Mouse (Mus musculus): ENCODE results near the gene Slc51a.
"Not testable (repeated sequence)": the region's sequence is repeated elsewhere in the genome, so short reads cannot be mapped to it uniquely, and the experiment has no call there.

Slc51a gene

GRCm38 (mm10) chr16:32472276-32473015 is 15.2 kb downstream of the Slc51a start:
- DNase-seq (ENCODE audit: low read depth, low spot score), result no peak

- DNase-seq (ENCODE audit: low read depth, low spot score), result no peak
Measured at GRCm38 (mm10) chr16:32469404-32470105, 18.1 kb downstream of the Slc51a start.

DNA sequence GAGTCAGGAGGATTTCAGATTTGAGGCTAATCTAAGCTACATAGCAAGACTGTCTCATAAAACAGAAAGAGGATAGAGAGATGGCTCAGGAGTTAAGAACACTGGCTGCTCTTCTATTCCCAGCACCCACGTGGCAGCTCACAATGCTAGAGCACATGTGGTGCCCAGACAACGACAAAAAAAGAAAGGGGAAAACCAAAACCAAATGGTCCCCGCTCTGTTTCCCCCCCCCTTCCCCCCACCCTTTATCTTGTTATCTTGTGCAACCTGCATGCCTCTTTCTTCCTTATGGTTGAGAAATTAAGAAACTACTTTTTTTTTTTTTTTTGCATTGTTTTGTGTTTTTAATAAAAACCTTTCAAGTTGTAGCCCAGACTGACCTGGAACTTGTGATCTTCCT is 19.2 kb downstream of the Slc51a start:
- DNase-seq (ENCODE audit: low read depth, low spot score), result no peak

GRCm38 (mm10) chr16:32464908-32465307 is 22.8 kb downstream of the Slc51a start:
- DNase-seq (ENCODE audit: low read depth, low spot score), result no peak

GRCm38 (mm10) chr16:32463426-32463825 is 24.3 kb downstream of the Slc51a start:
- DNase-seq (ENCODE audit: low read depth, low spot score), result no peak

DNA sequence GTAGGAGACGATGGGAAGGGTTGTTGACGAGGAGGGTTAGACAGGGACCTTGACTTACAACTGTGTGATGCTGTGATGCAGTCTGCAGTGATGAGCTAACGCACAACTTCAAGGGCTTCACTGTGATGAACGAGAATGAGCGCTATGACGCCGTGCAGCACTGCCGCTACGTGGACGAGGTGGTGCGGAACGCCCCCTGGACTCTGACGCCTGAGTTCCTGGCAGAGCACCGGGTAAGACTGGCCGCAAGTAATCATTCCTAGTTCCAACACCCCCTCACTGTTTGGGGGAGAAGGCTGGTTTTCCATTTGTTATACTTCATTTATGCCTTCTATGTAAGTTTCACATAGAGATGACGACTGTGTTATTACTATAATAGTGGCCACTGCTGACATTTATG is 24.7 kb downstream of the Slc51a start:
- no peak for DNase-seq (ENCODE audit: low read depth, low spot score)

DNA sequence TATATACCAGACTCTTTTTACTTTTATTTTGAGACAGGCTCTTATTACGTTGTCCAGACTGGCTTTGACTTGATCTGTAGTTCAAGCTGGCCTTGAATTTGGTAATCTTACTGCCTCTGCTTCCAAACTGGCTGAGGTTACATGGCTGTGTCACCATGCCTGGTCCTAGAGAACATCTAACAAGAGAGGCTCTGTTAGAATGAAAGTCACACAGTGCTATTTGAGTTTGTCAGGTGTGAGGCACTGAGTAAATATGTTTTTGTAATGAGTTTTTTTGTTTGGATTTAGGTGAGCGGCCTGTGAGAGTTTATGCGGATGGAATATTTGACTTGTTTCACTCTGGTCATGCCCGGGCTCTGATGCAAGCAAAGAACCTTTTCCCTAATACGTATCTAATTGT is 26.0 kb downstream of the Slc51a start:
- DNase-seq (ENCODE audit: low read depth, low spot score), result no peak

DNA sequence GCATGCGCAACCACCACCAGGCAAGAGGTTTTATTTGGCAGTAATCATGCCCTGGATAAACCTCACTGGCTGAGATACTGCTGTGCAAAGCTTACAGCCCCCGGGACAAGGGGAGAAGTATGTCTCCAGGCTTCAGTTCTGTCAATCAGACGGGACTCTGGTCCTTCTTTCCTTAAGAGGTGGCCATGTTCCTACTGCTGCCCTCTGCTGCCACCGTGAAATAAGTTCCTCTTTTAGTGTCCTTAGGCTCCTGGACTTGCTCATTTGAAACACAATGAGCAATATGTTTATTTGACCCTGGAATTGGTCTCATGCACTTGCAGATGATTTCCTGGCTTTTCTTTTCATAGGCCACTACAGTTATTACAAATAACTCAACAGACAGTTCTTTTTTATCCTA is 27.2 kb downstream of the Slc51a start:
- DNase-seq (ENCODE audit: low read depth, low spot score), result no peak

DNA sequence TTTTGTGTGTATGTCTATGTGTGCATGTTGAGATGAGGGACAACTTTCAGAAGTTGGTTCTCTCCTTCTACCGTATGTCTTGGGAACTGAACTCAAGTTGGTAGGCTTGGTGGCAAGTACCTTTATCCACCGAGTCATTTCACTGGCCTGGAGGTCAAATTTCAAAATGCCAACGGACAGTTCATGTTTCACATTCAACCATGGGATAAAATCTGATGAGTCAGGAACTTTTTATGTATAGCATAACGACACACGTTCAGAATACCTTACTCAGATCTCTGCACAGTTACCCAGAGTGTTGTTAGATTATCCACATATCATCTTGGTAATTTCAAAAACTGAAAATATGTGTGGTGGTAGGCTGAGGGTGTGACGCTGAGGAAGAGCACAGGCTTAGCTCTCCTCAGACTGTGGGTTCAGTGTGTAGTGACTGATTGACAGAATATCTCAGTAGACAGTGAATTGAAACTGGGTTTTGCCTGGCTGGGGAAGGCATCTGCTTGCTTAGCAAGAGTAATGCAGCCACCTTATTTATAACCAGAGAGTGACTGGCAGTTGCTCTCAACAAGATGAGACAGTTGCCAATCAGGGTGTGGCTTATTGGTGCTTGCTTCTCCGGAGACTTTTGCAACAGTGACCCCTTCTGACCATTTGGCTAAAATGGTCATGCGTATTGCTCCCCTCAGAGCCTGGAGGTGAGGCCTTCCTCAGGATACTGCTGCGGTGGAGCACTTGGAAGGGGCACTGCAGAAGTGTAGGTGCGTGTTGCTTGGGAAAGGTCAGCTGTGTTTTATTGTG is 29.9 kb downstream of the Slc51a start:
- peak; percentile 84 for DNase-seq (ENCODE audit: low read depth, low spot score)

GRCm38 (mm10) chr16:32456761-32457160 is 30.9 kb downstream of the Slc51a start:
- DNase-seq (ENCODE audit: low read depth, low spot score), result no peak

- DNase-seq (ENCODE audit: low read depth, low spot score), result no peak
Measured at GRCm38 (mm10) chr16:32456086-32456485, 31.6 kb downstream of the Slc51a start.

DNA sequence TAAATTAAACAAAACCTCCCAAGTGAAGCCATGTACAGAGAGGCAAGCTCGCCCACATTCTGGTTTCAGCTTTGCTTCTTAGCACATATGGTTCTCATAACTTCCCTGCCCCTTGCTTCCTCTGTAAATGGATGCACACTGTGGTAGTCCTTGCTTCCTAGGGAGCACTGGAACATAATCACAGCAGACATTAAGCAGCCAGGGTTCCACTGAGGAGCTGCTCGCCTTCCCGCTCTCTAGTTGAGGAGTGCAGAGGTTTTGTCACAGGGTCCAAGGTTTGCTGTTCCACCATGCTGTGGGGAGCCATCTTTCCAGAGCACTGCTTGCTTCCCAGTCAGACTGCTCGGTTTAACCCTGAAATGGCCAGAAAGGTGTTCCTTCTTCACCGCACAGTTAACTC is 33.0 kb downstream of the Slc51a start:
- DNase-seq (ENCODE audit: low read depth, low spot score), result no peak

- DNase-seq (ENCODE audit: low read depth, low spot score), result no peak
Measured at GRCm38 (mm10) chr16:32453102-32453501, 34.6 kb downstream of the Slc51a start.

DNA sequence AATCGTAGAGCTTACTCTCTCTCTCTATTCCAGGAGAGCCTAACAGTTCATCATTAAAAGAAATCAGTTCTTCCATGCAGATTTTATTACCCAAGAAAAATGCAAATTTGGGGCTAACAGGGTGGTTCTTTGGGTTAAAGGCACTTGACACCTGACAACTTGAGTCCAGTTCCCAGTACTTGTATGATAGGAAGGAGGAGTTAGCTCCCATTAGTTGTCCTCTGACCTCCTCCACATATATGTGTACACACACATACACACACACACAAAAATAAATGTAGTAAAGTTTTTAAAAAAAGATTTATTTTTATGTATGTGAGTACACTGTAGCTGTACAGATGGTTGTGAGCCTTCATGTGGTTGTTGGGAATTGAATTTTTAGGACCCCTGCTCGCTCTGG is 37.5 kb downstream of the Slc51a start:
- no peak for DNase-seq (ENCODE audit: low read depth, low spot score)

GRCm38 (mm10) chr16:32449665-32450064 is 38.0 kb downstream of the Slc51a start:
- DNase-seq (ENCODE audit: low read depth, low spot score), result no peak

DNA sequence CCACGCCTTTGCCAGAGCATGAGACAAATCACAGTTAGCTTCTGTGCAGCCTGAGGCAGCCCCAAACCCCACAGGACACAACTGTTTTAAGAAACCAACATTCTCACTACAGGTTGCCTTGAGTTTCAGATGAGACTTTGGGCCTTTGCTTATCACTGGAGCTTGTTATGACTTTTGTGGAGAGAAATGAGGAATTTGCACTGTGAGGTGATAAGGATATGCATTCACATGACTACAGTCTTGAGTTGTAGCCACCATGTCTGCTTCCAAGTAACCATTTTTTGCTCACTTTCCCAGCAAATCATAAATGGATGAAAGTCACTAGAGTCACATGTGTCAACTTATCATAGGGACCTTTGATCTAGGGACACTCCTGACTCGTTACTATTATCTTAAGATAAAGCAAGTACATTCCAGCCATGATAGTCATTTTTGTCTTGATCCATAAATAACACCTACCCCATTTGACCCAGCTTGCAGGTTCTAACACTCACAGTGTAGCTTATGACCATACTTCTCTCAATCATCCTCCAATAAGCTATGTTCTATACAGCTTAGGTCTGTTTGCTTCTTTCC is 41.0 kb downstream of the Slc51a start:
- no peak for DNase-seq (ENCODE audit: low read depth, low spot score)

GRCm38 (mm10) chr16:32445558-32445957 is 42.1 kb downstream of the Slc51a start:
- no peak for DNase-seq (ENCODE audit: low read depth, low spot score)

GRCm38 (mm10) chr16:32444615-32445014 is 43.1 kb downstream of the Slc51a start:
- DNase-seq (ENCODE audit: low read depth, low spot score), result not testable (repeated sequence)

- DNase-seq (ENCODE audit: low read depth, low spot score), result no peak
Measured at GRCm38 (mm10) chr16:32441432-32441831, 46.2 kb downstream of the Slc51a start.

DNA sequence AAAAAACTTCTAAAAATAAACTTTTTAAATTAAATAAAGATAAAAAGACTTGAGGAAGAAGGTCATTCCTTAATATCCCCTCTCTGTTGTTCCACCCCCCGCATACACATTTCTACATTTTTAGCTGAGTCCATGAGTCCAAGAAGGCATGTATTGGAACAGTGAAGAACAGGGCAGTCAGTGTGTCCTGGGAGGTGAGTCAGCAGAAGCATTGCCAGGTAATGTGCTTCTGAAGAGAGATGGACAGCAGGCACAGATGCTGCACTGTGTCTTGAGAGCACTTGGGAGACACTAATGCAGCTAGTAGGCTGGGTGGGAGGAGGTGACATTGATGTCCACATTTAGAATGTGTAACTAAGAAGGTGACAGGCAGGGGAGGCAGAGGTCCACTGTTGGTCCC is 50.4 kb downstream of the Slc51a start:
- peak; percentile 59 for DNase-seq (ENCODE audit: low read depth, low spot score)

- DNase-seq (ENCODE audit: low read depth, low spot score), result no peak
Measured at GRCm38 (mm10) chr16:32436657-32437056, 51.0 kb downstream of the Slc51a start.

DNA sequence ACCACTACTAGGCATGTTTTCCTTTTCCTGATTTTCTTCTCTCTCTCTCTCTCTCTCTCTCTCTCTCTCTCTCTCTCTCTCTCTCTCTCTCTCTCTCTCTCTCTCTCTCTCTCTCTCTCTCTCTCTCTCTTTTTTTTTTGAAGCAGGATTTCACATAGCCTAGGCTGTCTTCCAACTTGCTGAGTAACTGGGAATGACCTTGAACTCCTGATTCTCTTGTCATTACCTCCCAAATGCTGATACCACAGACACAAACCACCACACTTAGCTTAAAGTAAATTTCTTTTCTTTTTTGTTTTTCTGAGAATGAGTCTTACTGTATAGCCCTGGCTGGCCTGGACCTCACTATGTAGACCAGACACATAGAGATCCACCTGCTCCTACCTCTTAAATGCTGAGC is 53.0 kb downstream of the Slc51a start:
- DNase-seq (ENCODE audit: low read depth, low spot score), result no peak

Measured in skeletal muscle tissue, adult 2 months (tissue).